Mouse (Mus musculus) embryonic fibroblast, embryonic 13.5 days (primary cell): ENCODE data around the gene Anxa6. TPM values are rescaled to one million over a fixed set of nuclear protein-coding genes. Genes with fewer than 3 reads are reported as not detected.
A peak's percentile ranks its signal among the peaks of the same experiment; 100 is the strongest.

ENCODE experiments used
- H3K27ac ChIP-seq: 2 replicates; pipeline ENCODE4 v1.5.1; 2012; ENCODE audit warnings: low read length, control low read depth, inconsistent platforms; ENCODE audit not compliant: insufficient read depth
- H3K4me1 ChIP-seq: 2 replicates; pipeline ENCODE4 v1.6.1; 2011; ENCODE audit warnings: low read length; ENCODE audit not compliant: control insufficient read depth, insufficient read depth
- H3K4me3 ChIP-seq: 2 replicates; pipeline ENCODE4 v1.5.1; 2011; ENCODE audit warnings: mild to moderate bottlenecking, control low read depth, low read length; ENCODE audit not compliant: insufficient read depth
- CTCF ChIP-seq: IDR thresholded peaks from 2 replicates; pipeline ENCODE4 v1.5.1; 2011; ENCODE audit warnings: mild to moderate bottlenecking, control low read depth, low read length, moderate library complexity, borderline replicate concordance; ENCODE audit not compliant: insufficient read depth
- POLR2A ChIP-seq: IDR thresholded peaks from 2 replicates; pipeline ENCODE4 v1.6.1; 2011; ENCODE audit warnings: low read depth, mild to moderate bottlenecking, control low read depth, low read length, moderate library complexity
- polyA plus RNA-seq: library from polyadenylated mRNA; stranded (reverse); fragments of >200 nt; gene quantifications from 2 replicates; pipeline ENCODE4 v1.2.4, GENCODE M21; 2011; ENCODE audit warnings: low read depth; ENCODE audit not compliant: missing spikeins, insufficient read length

Gene Anxa6
- polyA plus RNA-seq, 1 experiment: 288 TPM

DNA sequence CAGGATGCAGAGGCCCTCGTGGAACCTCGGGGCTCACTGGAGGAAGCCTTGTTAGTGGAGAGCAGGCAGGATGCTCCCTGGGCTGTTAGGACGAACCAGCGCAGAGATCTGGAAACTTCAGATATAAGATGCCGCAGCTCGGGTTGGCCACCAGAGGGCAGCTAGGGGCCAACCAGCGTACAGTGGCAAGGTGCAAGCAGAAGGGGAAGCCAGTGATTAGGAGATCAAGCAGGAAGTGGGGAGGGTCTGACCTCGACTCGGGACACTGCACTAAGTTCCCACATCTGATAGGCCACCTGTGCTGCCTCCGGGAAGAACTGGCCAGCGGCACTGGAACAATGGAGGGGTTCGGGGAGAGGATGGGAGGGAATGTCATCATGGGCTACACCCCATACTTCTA lies 35.0 kb downstream of the Anxa6 start:
- Histone ChIP-seq H3K4me1 (no peaks in the 10 kb centered on the region), H3K27ac (no peak overlapping the region), H3K4me3 (no peak overlapping the region)
- no peak for TF ChIP-seq POLR2A
- TF ChIP-seq CTCF: peak; percentile 87

DNA sequence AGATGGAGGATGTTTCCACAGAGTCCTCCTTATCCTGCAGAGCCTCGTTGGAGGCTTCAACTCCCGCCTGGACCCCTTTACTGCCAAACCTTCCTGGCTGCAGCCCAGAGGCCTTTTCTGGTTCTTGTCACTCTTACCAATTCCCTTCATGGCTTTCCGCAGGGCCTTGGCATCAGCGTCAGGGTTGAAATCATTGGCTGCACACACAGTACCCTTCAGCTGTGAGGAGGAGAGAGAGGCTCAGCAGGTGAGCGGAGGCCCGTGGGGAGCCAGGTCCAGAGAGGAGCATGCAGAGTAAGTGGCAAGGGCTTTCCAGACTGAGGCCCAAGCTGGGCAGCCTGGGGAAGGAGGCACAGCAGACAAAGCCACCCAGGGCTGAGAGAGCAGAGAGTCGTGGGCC lies 37.1 kb downstream of the Anxa6 start:
- Histone ChIP-seq H3K4me1 (no peaks in the 10 kb centered on the region), H3K27ac (no peak overlapping the region), H3K4me3 (no peak overlapping the region)
- TF ChIP-seq CTCF (no peak), POLR2A (no peak)

DNA sequence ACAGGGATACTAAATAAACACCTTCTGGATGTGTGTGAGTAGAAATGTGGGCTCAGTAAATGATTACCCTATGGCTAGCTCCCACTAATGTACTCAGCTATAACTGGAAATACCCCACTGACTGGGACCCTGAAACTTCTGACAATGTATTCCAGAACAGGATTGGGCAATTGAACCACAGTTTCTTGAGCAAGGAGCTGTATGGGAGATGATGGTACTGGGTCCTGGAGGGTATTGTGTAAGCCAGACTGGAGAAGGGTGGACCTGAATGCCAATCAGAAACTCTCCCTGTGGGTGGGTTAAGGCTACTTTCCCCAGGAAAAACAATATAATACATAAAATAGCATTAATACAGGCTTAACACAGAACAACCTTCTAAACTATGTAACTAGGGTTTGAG lies 43.3 kb downstream of the Anxa6 start:
- TF ChIP-seq POLR2A (no peak), CTCF (no peak)
- no peak overlapping the region for H3K4me3 ChIP-seq
- no peak overlapping the region for H3K27ac ChIP-seq
- no peaks in the 10 kb centered on the region for H3K4me1 ChIP-seq

DNA sequence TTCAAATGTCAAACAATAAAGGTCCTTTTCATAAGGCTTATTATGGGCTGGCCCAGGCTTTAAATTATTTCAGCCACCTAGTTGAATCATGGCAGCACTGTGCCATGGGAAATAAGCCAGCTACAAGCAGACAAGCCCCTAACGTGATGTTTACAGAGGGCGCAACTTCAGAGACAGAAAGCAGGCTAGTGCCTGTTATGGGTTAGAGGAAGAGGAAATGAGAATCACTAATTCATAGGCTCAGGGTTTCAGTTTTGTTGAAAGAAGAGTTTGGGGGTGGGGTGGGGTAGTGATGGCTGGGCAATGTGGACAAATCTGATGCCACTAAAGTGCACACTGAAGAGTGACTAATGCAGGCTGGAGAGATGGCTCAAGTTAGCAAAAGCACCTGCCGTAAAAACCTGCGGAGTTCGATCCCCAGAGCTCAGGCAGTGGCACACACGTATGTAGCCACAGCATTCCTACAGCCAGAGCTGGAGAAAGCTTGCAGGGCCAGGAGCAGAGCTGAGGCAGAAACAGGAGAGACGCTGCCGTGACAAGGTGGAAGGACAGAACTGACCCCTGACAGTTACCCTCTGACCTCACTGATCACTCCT lies 44.4 kb downstream of the Anxa6 start:
- no peak for TF ChIP-seq POLR2A
- TF ChIP-seq CTCF: no peak
- Histone ChIP-seq H3K27ac (no peak overlapping the region), H3K4me1 (no peaks in the 10 kb centered on the region), H3K4me3 (no peak overlapping the region)

DNA sequence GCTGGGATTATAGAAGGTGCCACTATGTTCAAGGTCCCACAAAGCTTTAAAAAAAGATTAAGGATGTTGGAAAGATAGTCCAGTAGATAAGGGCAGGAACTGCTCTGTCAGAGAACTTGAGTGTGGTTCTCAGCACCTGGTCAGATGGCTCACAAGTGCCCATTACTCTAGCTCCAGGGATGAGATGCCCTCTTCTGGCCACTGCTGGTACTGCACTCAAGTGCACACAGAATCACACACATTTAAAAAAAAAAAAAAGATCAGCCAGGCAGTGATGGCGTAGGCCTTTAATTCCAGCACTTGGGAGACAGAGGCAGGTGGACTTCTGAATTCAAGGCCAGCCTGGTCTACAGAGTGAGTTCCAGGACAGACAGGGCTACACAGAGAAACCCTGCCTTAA lies 45.3 kb downstream of the Anxa6 start:
- H3K27ac ChIP-seq: no peak overlapping the region
- TF ChIP-seq POLR2A: no peak
- TF ChIP-seq CTCF: peak; percentile 70; the same call in 1 of the 2 replicates
- no peaks in the 10 kb centered on the region for H3K4me1 ChIP-seq
- H3K4me3 ChIP-seq: no peak overlapping the region

DNA sequence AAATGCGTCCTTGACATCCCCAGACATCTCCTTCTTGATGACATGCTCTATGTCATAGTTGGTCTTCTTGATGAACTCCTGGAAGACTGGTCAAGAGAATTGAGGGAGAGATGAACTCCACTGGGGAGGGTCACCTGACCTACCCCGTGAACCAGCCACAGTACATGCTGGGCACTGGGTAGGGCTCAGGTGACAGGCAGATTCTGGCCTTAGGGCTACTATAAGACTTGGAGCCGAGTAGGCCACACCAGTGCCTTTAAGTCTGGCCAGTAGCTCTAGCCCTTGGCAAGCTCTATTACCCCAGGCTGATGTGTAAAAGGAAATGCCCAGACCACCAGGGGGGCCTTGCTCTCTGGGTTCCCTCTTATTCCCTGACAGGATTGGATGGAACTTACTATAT lies 48.2 kb downstream of the Anxa6 start:
- no peaks in the 10 kb centered on the region for H3K4me1 ChIP-seq
- TF ChIP-seq CTCF: no peak
- no peak for TF ChIP-seq POLR2A
- H3K4me3 ChIP-seq: no peak overlapping the region
- no peak overlapping the region for H3K27ac ChIP-seq

DNA sequence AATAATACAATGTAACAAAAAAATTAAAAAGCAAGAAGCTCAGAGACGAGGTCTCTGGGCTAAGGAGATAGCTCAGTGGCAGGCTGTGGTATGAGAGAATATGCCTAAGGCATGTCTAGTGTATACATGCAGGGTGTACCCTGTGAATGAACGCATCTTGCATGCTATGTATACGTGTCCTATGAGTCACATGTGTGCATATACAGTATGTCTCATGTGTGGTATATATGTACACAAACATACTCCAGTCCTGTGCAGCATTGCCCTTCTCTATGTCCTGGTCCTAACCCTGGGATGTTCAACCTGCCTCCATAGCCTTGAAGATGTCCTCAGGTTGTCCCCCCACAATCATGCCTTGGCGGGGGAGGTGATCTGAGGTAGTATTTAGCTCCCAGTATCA lies 48.7 kb downstream of the Anxa6 start:
- Histone ChIP-seq H3K4me3 (no peak overlapping the region), H3K4me1 (no peaks in the 10 kb centered on the region), H3K27ac (no peak overlapping the region)
- no peak for TF ChIP-seq POLR2A

DNA sequence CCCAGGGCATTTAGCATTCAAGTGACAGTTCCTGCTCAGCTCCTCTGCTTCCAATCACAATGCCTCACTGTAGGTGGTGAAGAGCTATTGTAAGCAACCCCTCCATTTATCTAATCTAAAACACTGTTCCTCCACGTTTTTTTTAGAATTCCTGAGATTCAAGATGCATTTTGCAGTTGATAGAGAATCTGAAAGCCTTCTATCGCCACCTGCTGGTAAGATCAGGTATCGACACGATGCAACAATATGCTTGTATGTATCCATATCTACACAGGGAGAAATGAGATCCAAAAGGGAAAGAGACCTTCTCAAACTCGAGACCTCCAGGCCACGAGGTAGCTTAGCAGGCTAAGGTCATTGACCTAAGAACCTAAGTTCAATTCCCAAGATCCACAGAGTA lies 49.2 kb downstream of the Anxa6 start:
- H3K4me1 ChIP-seq: no peaks in the 10 kb centered on the region
- no peak overlapping the region for H3K4me3 ChIP-seq
- TF ChIP-seq CTCF (no peak), POLR2A (no peak)
- no peak overlapping the region for H3K27ac ChIP-seq

DNA sequence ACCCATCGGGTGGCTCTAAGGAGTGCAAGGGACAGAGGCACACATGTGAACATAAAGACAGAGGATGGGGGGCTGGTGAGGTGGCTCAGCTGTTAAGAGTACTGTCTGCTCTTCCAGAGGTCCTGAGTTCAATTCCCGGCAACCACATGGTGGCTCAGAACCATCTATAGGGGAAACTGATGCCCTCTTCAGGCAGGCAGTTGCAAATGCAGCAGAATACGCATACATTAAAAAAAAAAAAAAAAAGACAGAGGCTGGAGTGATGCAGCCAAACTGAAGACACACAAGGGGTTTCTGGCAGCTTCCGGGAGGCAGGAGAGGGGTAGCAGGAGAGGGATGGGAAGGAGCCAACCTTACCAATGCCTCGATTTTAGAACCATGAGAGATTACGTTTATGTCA lies 50.7 kb downstream of the Anxa6 start:
- no peak overlapping the region for H3K4me3 ChIP-seq
- H3K27ac ChIP-seq: no peak overlapping the region
- TF ChIP-seq POLR2A (no peak), CTCF (no peak)
- no peaks in the 10 kb centered on the region for H3K4me1 ChIP-seq

DNA sequence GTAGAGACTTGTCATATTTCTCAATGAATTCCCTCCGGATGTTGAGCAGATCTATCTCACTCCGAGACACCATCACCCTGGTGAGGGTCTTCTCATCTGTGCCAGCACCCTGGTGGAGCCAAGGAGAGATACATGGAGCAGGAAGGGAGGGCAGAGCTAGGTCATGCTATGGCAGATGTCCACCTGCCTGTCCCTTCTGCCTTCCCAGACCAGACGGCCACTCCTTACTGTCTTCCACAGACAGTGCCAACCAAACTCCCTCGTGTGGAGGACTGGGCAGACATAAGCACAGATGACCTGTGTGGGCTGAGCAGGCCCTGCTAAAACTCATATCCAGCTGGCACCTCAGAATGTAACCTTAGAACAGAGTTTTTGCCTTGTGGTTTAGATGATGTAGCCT lies 51.6 kb downstream of the Anxa6 start:
- H3K27ac ChIP-seq: no peak overlapping the region
- no peak overlapping the region for H3K4me3 ChIP-seq
- TF ChIP-seq POLR2A (no peak), CTCF (no peak)
- H3K4me1 ChIP-seq: no peaks in the 10 kb centered on the region

DNA sequence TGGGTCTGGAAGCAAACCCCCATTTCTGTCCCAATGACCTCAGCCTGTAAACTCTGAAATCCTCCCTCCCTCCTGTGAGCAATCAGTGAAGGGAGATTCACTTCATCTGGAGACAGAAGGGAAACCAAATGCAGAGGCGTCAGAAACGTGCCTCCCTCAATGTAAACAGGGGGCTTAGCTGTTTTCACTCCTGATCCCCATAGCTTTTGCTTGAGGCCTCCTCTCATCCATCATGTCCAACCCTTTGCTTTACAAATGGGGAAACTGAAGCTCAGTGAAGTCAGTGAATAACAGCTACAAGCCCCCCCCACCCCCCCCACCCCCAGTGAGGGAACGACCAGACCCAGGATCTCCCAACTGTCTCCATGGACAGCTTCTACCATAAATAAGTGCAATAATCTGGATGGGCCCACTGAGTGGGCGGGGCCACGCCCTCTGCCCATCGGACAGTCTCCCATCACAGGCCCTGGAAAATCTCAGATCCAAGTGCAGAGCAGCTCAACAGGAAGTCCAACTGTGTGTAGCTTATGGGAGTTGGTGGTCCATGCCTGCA lies 55.8 kb downstream of the Anxa6 start:
- no peak overlapping the region for H3K27ac ChIP-seq
- TF ChIP-seq CTCF: no peak
- no peak for TF ChIP-seq POLR2A
- no peak overlapping the region for H3K4me3 ChIP-seq
- H3K4me1 ChIP-seq: no peaks in the 10 kb centered on the region
